Mouse (Mus musculus) liver, embryonic 16.5 days (tissue): Measurements from ENCODE around the gene Med31. TPM values are rescaled to one million over a fixed set of nuclear protein-coding genes. Genes with fewer than 3 reads are reported as not detected.

Experiments used
- ATAC-seq: fragments of 200-750 bp; cut with Nextera tagmentation; 2 replicates; pipeline ENCODE4 v1.8.0; 2017; ENCODE audit warnings: low read depth, mild to moderate bottlenecking, moderate number of reproducible peaks, moderate library complexity
- H3K27ac ChIP-seq: fragments of 300-500 bp; sonication (generic); 2 replicates; pipeline ENCODE4 v1.5.1; 2014; ENCODE audit warnings: mild to moderate bottlenecking, low read length
- H3K27me3 ChIP-seq: fragments of 300-500 bp; sonication (generic); 2 replicates; pipeline ENCODE4 v1.6.1; 2014; ENCODE audit warnings: low read depth, low read length, mixed read lengths; ENCODE audit not compliant: control insufficient read depth, insufficient read depth
- H3K36me3 ChIP-seq: fragments of 300-500 bp; sonication (generic); 2 replicates; pipeline ENCODE4 v1.6.1; 2014; ENCODE audit warnings: mild to moderate bottlenecking; ENCODE audit not compliant: control insufficient read depth, insufficient read depth
- H3K4me1 ChIP-seq: fragments of 300-500 bp; sonication (generic); 2 replicates; pipeline ENCODE4 v1.6.1; 2014; ENCODE audit warnings: low read depth, low read length, mixed read lengths; ENCODE audit not compliant: control insufficient read depth
- H3K4me2 ChIP-seq: fragments of 300-500 bp; sonication (generic); 2 replicates; pipeline ENCODE4 v1.6.1; 2014; ENCODE audit warnings: low read depth, low read length, mixed read lengths
- H3K4me3 ChIP-seq: fragments of 300-500 bp; sonication (generic); 2 replicates; pipeline ENCODE4 v1.5.1; 2014; ENCODE audit warnings: low read depth, mild to moderate bottlenecking, low read length
- H3K9ac ChIP-seq: fragments of 300-500 bp; sonication (generic); 2 replicates; pipeline ENCODE4 v1.6.1; 2014; ENCODE audit warnings: low read depth, low read length
- H3K9me3 ChIP-seq: fragments of 300-500 bp; sonication (generic); replicated peaks from 2 replicates; pipeline ENCODE4 v1.6.1; 2016; ENCODE audit warnings: low read length; ENCODE audit not compliant: control insufficient read depth
- WGBS: fragments of 180-500 bp; shearing (Covaris S2); extraction: QIAGEN DNeasy Blood & Tissue Kit; methylation state at CpG from one replicate; pipeline ENCODE4 v1.1.7; 2014; ENCODE audit not compliant: insufficient replicate concordance; 5-methylcytosine and 5-hydroxymethylcytosine counted together
- polyA plus RNA-seq: library from polyadenylated mRNA; unstranded; fragments of >200 nt; fragmentation: Nextera tagmentation; extraction: Ambion mirVana; gene quantifications from 2 replicates; pipeline ENCODE4 v1.2.1, GENCODE M21; 2015

The Med31 gene
- polyA plus RNA-seq, 1 experiment from 2014 or later: 11.1 TPM

DNA sequence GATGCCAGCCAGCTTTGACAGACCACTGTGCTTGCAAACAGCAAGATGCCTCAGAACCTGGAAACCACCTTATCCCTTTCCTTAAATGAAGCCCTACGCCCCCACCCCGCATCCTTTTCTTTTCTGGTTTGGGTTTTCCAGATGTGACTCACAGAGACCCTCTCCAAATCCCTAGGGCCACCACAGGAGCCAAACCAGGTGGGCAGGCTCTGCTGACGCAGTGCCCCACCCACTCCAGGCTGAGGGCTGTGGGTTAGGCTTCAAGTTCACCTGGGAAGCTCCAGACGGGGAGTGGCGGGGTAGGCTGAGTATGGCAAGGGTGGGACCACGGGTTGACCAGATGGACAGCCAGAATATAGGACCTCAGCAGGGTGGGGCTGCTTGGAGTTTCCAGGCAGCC lies 11.5 kb upstream of the Med31 start:
- Histone ChIP-seq H3K4me2 (no peak overlapping the region), H3K4me1 (no peaks in the 10 kb centered on the region), H3K27me3 (no peaks in the 10 kb centered on the region; the same call in 1 of the 2 replicates), H3K9me3 (no peaks in the 10 kb centered on the region), H3K9ac (no peak overlapping the region), H3K4me3 (no peak overlapping the region), H3K27ac (no peak overlapping the region), H3K36me3 (no peaks in the 10 kb centered on the region)
- WGBS: 57% methylated on average over 6 of the region's 6 CpGs
- ATAC-seq: no peak

- H3K4me1 ChIP-seq: no peaks in the 10 kb centered on the region
- H3K4me3 ChIP-seq: no peak overlapping the region
- no peaks in the 10 kb centered on the region for H3K9me3 ChIP-seq
- H3K9ac ChIP-seq: no peak overlapping the region
- no peak overlapping the region for H3K4me2 ChIP-seq
- no peaks in the 10 kb centered on the region; the same call in 1 of the 2 replicates for H3K27me3 ChIP-seq
- H3K27ac ChIP-seq: no peak overlapping the region
- H3K36me3 ChIP-seq: no peaks in the 10 kb centered on the region
- 74% methylated on average over 10 of the region's 10 CpGs for WGBS
- ATAC-seq: no peak
Observed at GRCm38 (mm10) chr11:72226020-72226791, 10.8 kb upstream of the Med31 start.

DNA sequence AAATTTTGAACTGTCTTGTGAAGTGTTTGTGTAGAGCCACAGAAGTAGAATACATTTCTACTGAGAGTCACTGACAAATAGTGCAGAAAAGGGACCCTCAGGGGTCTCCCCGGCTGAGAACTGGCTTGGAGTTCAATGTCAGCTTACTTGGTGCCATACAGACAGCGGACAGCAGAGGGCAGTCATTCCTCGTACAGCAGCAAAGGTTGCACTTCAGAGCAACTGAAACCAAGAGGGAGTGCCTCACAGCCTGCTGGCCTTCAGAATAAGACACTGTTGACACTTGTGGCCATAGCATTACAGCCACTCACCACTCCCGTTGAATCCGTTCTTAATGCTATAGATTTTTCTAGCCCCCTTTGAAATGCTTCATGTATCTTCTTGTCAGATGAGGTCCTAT lies 9.5 kb upstream of the Med31 start:
- Histone ChIP-seq H3K9me3 (no peaks in the 10 kb centered on the region), H3K36me3 (no peaks in the 10 kb centered on the region), H3K4me1 (no peaks in the 10 kb centered on the region), H3K27ac (no peak overlapping the region), H3K9ac (no peak overlapping the region), H3K4me2 (no peak overlapping the region), H3K4me3 (no peak overlapping the region), H3K27me3 (no peaks in the 10 kb centered on the region; the same call in 1 of the 2 replicates)
- 12% methylated on average over 5 of the region's 5 CpGs for WGBS
- no peak for ATAC-seq

DNA sequence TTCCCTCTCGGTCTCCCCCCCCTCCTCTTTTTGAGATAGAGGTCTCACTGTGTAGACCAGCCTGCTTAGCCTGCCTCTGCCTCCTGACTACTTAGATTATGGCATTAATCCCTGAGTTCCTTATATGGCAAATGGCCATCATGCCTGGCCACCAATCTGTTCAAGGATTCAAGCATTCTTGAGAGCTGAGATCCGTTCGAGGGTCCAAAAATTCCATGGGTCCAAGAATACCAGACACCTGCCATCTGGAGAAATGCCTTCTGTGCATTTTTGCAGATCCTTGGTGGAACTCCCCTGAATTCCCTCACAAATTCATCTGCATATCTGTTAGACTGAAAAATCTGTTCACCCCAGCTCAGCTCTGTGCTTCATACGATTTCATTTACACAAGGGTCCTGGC lies 8.0 kb upstream of the Med31 start:
- Histone ChIP-seq H3K27me3 (no peaks in the 10 kb centered on the region; the same call in 1 of the 2 replicates), H3K4me2 (no peak overlapping the region), H3K36me3 (no peaks in the 10 kb centered on the region), H3K9me3 (no peaks in the 10 kb centered on the region), H3K4me3 (no peak overlapping the region), H3K9ac (no peak overlapping the region), H3K27ac (no peak overlapping the region), H3K4me1 (no peaks in the 10 kb centered on the region)
- WGBS: 63% methylated on average over 4 of the region's 4 CpGs
- ATAC-seq: no peak

GRCm38 (mm10) chr11:72221278-72221677 lies 5.9 kb upstream of the Med31 start:
- Histone ChIP-seq H3K27ac (no peak overlapping the region), H3K4me1 (no peaks in the 10 kb centered on the region), H3K36me3 (no peaks in the 10 kb centered on the region), H3K9ac (no peak overlapping the region), H3K4me2 (no peak overlapping the region), H3K4me3 (no peak overlapping the region), H3K9me3 (no peaks in the 10 kb centered on the region), H3K27me3 (no peaks in the 10 kb centered on the region)
- no peak for ATAC-seq
- WGBS: 14% methylated on average over 6 of the region's 6 CpGs

DNA sequence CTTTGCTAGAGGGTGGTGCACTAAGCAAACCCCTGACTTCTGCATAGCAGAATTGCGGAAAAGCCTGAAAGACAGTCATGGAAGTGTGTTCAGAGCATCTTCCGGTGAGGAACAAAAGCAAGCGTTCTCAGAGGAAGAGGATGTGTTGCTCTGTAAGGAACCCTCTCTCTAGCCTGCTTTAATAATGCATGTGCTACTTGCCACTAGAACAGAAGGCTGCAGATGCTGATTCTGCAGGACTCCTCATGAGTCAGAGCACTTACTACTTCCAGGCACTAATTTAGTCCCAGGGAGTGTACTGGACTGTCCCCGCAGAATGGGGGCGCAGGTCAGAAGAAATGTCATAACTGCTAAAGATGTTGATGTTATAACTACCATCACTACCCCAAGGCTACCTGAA lies 1.7 kb upstream of the Med31 start:
- Histone ChIP-seq H3K4me1 (peaks cover 8% of the 10 kb centered on the region), H3K9me3 (no peaks in the 10 kb centered on the region), H3K4me2 (no peak overlapping the region), H3K27me3 (no peaks in the 10 kb centered on the region), H3K36me3 (no peaks in the 10 kb centered on the region), H3K4me3 (no peak overlapping the region), H3K27ac (no peak overlapping the region), H3K9ac (no peak overlapping the region)
- no peak for ATAC-seq
- WGBS: 69% methylated on average over 5 of the region's 5 CpGs

DNA sequence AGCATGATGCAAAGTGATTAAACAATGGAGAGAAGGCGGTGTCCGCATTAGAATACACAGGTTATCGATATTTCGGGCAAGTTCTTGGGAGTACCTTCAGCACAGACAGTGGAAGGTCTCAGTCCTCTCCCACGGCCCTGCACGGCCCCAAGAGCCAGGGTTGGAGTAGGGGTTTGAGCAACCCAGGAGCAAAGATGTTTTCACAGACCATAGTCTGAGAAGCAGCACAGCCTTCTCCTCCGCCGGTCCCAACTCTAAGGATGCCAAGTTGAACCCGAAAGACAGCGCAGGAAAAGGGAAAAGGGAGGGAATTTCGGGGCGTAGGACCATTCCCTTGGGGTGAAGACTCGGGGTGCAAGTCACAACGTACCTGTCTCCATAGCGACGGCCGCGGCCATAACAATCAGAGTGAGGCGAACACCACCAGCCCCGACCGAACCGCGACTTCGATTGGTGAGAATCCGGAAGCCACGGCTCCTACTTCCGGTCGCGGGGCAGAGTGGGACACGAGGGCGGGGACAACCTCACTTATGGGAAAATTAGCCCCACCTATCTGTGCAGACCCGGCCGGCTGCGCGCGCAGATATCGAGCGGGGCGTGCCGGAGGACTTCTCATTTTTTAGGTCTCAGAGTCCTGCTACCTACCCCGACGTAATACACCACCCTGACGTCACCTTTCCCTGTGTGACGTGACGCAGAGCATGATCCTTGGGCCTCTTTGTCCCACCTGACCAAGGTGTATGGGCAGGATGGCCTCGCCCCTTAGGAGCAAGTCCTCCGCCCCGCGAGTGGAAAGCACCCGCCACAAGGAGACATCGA lies 592 bp downstream of the Med31 start:
- Histone ChIP-seq H3K27me3 (no peaks in the 10 kb centered on the region), H3K36me3 (0 out of 2 replicates have a peak, but pooled peaks cover 7% of the 10 kb centered on the region), H3K9ac (peak overlapping the region; percentile 76), H3K4me1 (peaks cover 8% of the 10 kb centered on the region), H3K9me3 (no peaks in the 10 kb centered on the region), H3K27ac (peak overlapping the region; percentile 71), H3K4me2 (peak overlapping the region; percentile 100), H3K4me3 (peak overlapping the region; percentile 91)
- ATAC-seq: peak; percentile 95
- WGBS: under 1% methylated on average over 51 of the region's 51 CpGs

- H3K9me3 ChIP-seq: no peaks in the 10 kb centered on the region
- peaks cover 12% of the 10 kb centered on the region for H3K4me1 ChIP-seq
- H3K27me3 ChIP-seq: no peaks in the 10 kb centered on the region
- 10% methylated on average over 17 of the region's 17 CpGs for WGBS
- peak overlapping the region; percentile 90 for H3K4me2 ChIP-seq
- peak overlapping the region; percentile 87 for H3K4me3 ChIP-seq
- 0 out of 2 replicates have a peak, but pooled peaks cover 7% of the 10 kb centered on the region for H3K36me3 ChIP-seq
- peak overlapping the region; percentile 54; the same call in 1 of the 2 replicates for H3K27ac ChIP-seq
- peak overlapping the region; percentile 82 for H3K9ac ChIP-seq
- no peak for ATAC-seq
Observed at GRCm38 (mm10) chr11:72207834-72208377, 7.5 kb downstream of the Med31 start.
